Mouse (Mus musculus): ENCODE measurements around the gene Tssc4.

- TF ChIP-seq CTCF (IDR thresholded peaks at IDR 0.05; ENCODE audit: control insufficient read depth, insufficient read depth, insufficient read length) = no peak
- no peak for TF ChIP-seq FOSL1 (IDR thresholded peaks at IDR 0.05; ENCODE audit: insufficient read depth, low read length, poor library complexity, severe bottlenecking)
- no peak for TF ChIP-seq USF1 (IDR thresholded peaks at IDR 0.05; ENCODE audit: low read depth)
- no peak for TF ChIP-seq MYOG (IDR thresholded peaks at IDR 0.05; ENCODE audit: control insufficient read depth, extremely low read depth, insufficient read length)
These were observed 50.4 kb downstream of the Tssc4 start for GRCm38 (mm10) chr7:143119407-143119806.

Data from C2C12 (cell line).